Mouse (Mus musculus) stomach, embryonic 16.5 days (tissue): Measurements from ENCODE around the gene Irf7. TPM values are rescaled to one million over a fixed set of nuclear protein-coding genes. Genes with fewer than 3 reads are reported as not detected.

ENCODE experiments used
- ATAC-seq: fragments of 200-750 bp; cut with Nextera tagmentation; 2 replicates; pipeline ENCODE4 v1.8.0; 2017; ENCODE audit warnings: moderate number of reproducible peaks, moderate TSS enrichment; ENCODE audit not compliant: insufficient read depth, low FRiP score
- H3K27ac ChIP-seq: fragments of 300-500 bp; sonication (generic); 2 replicates; pipeline ENCODE4 v1.5.1; 2014; ENCODE audit warnings: low read length
- H3K27me3 ChIP-seq: fragments of 300-500 bp; sonication (generic); 2 replicates; pipeline ENCODE4 v1.6.1; 2014; ENCODE audit warnings: low read length, control low read depth, mixed read lengths; ENCODE audit not compliant: control insufficient read depth, insufficient read depth
- H3K36me3 ChIP-seq: fragments of 300-500 bp; sonication (generic); 2 replicates; pipeline ENCODE4 v1.6.1; 2014; ENCODE audit warnings: low read length; ENCODE audit not compliant: control insufficient read depth, insufficient read depth
- H3K4me1 ChIP-seq: fragments of 300-500 bp; sonication (generic); 2 replicates; pipeline ENCODE4 v1.6.1; 2014; ENCODE audit warnings: low read length, control low read depth, mixed read lengths; ENCODE audit not compliant: control insufficient read depth, insufficient read depth
- H3K4me2 ChIP-seq: fragments of 300-500 bp; sonication (generic); 2 replicates; pipeline ENCODE4 v1.6.1; 2014; ENCODE audit warnings: low read depth, low read length, mixed read lengths
- H3K4me3 ChIP-seq: fragments of 300-500 bp; sonication (generic); replicated peaks from 2 replicates; pipeline ENCODE4 v1.5.1; 2014; ENCODE audit warnings: mild to moderate bottlenecking, low read length
- H3K9ac ChIP-seq: fragments of 300-500 bp; sonication (generic); 2 replicates; pipeline ENCODE4 v1.6.1; 2014; ENCODE audit warnings: low read length
- H3K9me3 ChIP-seq: fragments of 300-500 bp; sonication (generic); replicated peaks from 2 replicates; pipeline ENCODE4 v1.6.1; 2016; ENCODE audit warnings: low read length, control low read depth; ENCODE audit not compliant: control insufficient read depth
- WGBS: fragments of 180-500 bp; shearing (Covaris S2); extraction: QIAGEN DNeasy Blood & Tissue Kit; methylation state at CpG from one replicate; pipeline ENCODE4 v1.1.7; 2014; 5-methylcytosine and 5-hydroxymethylcytosine counted together
- polyA plus RNA-seq: library from polyadenylated mRNA; unstranded; fragments of >200 nt; fragmentation: Nextera tagmentation; extraction: Ambion mirVana; gene quantifications from 2 replicates; pipeline ENCODE4 v1.2.1, GENCODE M21; 2015

Gene Irf7
- polyA plus RNA-seq, 1 experiment from 2014 or later = 3.5 TPM

GRCm38 (mm10) chr7:141278766-141279590 is 12.7 kb upstream of the Irf7 start, which contains the start of gene Sct:
Sct (minus strand) TSS chr7:141279133.
- ATAC-seq = peak; percentile 34; the same call in 1 of the 2 replicates
- peaks cover 5% of the 10 kb centered on the region; the same call in 1 of the 2 replicates for H3K4me1 ChIP-seq
- H3K4me3 ChIP-seq = peak within 1 kb of the TSS; percentile 41
- peak within 1 kb of the TSS; percentile 70 for H3K9ac ChIP-seq
- no peaks in the 10 kb centered on the region for H3K36me3 ChIP-seq
- peak within 1 kb of the TSS; percentile 95 for H3K4me2 ChIP-seq
- WGBS = 2% methylated on average over 46 of the region's 46 CpGs
- H3K27ac ChIP-seq = no peak within 1 kb of the TSS
- H3K9me3 ChIP-seq = no peaks in the 10 kb centered on the region
- no peaks in the 10 kb centered on the region for H3K27me3 ChIP-seq

- no peak overlapping the region for H3K4me3 ChIP-seq
Measured at GRCm38 (mm10) chr7:141277701-141278678, 11.7 kb upstream of the Irf7 start.

GRCm38 (mm10) chr7:141276546-141276945 is 10.3 kb upstream of the Irf7 start, which contains the start of gene Cdhr5:
Cdhr5 (minus strand) TSS chr7:141276786.
- WGBS = 54% methylated on average over 11 of the region's 11 CpGs
- Histone ChIP-seq H3K27me3 (no peaks in the 10 kb centered on the region), H3K4me3 (0 out of 2 replicates have a peak within 1 kb of the TSS, but pooled peaks have one; percentile 10), H3K4me1 (peaks cover 5% of the 10 kb centered on the region; the same call in 1 of the 2 replicates), H3K9me3 (no peaks in the 10 kb centered on the region), H3K9ac (no peak within 1 kb of the TSS), H3K36me3 (no peaks in the 10 kb centered on the region), H3K4me2 (no peak within 1 kb of the TSS), H3K27ac (no peak within 1 kb of the TSS; the same call in 1 of the 2 replicates)
- ATAC-seq = peak; percentile 27; the same call in 1 of the 2 replicates

More at GRCm38 (mm10) chr7:141277701-141278678, 11.7 kb upstream of the Irf7 start:
- Histone ChIP-seq H3K4me2 (peak overlapping the region; percentile 95; the same call in 1 of the 2 replicates), H3K27ac (no peak overlapping the region), H3K27me3 (no peaks in the 10 kb centered on the region), H3K36me3 (no peaks in the 10 kb centered on the region), H3K4me1 (peaks cover 5% of the 10 kb centered on the region; the same call in 1 of the 2 replicates), H3K9me3 (no peaks in the 10 kb centered on the region), H3K9ac (0 out of 2 replicates have a peak overlapping the region, but pooled peaks have one; percentile 41)
- no peak for ATAC-seq
- 74% methylated on average over 11 of the region's 11 CpGs for WGBS

- Histone ChIP-seq H3K9me3 (no peaks in the 10 kb centered on the region), H3K36me3 (no peaks in the 10 kb centered on the region), H3K4me3 (no peak overlapping the region), H3K27ac (no peak overlapping the region), H3K27me3 (no peaks in the 10 kb centered on the region), H3K9ac (no peak overlapping the region), H3K4me2 (no peak overlapping the region), H3K4me1 (peaks cover 5% of the 10 kb centered on the region; the same call in 1 of the 2 replicates)
- no peak for ATAC-seq
- 78% methylated on average over 9 of the region's 9 CpGs for WGBS
Measured at GRCm38 (mm10) chr7:141275356-141275755, 9.1 kb upstream of the Irf7 start.

- no peaks in the 10 kb centered on the region for H3K36me3 ChIP-seq
- no peaks in the 10 kb centered on the region for H3K27me3 ChIP-seq
- 83% methylated on average over 3 of the region's 3 CpGs for WGBS
- H3K27ac ChIP-seq = no peak overlapping the region
- no peak overlapping the region for H3K4me3 ChIP-seq
- no peaks in the 10 kb centered on the region; the same call in 1 of the 2 replicates for H3K4me1 ChIP-seq
- no peaks in the 10 kb centered on the region for H3K9me3 ChIP-seq
- H3K4me2 ChIP-seq = no peak overlapping the region
- H3K9ac ChIP-seq = no peak overlapping the region
- no peak for ATAC-seq
Measured at GRCm38 (mm10) chr7:141270631-141271030, 4.3 kb upstream of the Irf7 start.

GRCm38 (mm10) chr7:141269273-141269545 is 2.9 kb upstream of the Irf7 start:
- 74% methylated on average over 14 of the region's 14 CpGs for whole genome bisulfite sequencing
- Histone ChIP-seq H3K27ac (no peak overlapping the region), H3K9me3 (no peaks in the 10 kb centered on the region), H3K36me3 (no peaks in the 10 kb centered on the region), H3K4me1 (peaks cover 4% of the 10 kb centered on the region; the same call in 1 of the 2 replicates), H3K27me3 (no peaks in the 10 kb centered on the region), H3K9ac (peak overlapping the region; percentile 10; the same call in 1 of the 2 replicates), H3K4me2 (peak overlapping the region; percentile 21; the same call in 1 of the 2 replicates), H3K4me3 (no peak overlapping the region)
- no peak for ATAC-seq

- Histone ChIP-seq H3K36me3 (no peaks in the 10 kb centered on the region), H3K4me1 (peaks cover 4% of the 10 kb centered on the region; the same call in 1 of the 2 replicates), H3K27me3 (no peaks in the 10 kb centered on the region), H3K4me2 (peak overlapping the region; percentile 21; the same call in 1 of the 2 replicates), H3K9ac (peak overlapping the region; percentile 10; the same call in 1 of the 2 replicates), H3K27ac (no peak overlapping the region), H3K9me3 (no peaks in the 10 kb centered on the region), H3K4me3 (no peak overlapping the region)
- no peak for ATAC-seq
- 65% methylated on average over 24 of the region's 24 CpGs for WGBS
Measured at GRCm38 (mm10) chr7:141268466-141269272, 2.4 kb upstream of the Irf7 start.

- 35% methylated on average over 11 of the region's 11 CpGs for WGBS
- Histone ChIP-seq H3K27me3 (no peaks in the 10 kb centered on the region), H3K4me3 (no peak overlapping the region; the same call in 1 of the 2 replicates), H3K9me3 (no peaks in the 10 kb centered on the region), H3K4me1 (peaks cover 4% of the 10 kb centered on the region; the same call in 1 of the 2 replicates), H3K9ac (no peak overlapping the region), H3K36me3 (peaks cover 16% of the 10 kb centered on the region), H3K4me2 (peak overlapping the region; percentile 91), H3K27ac (no peak overlapping the region)
- ATAC-seq = no peak; the same call in 1 of the 2 replicates
Measured at GRCm38 (mm10) chr7:141265411-141265738, 906 bp downstream of the Irf7 start.
